Mouse (Mus musculus) megakaryocyte progenitor cell, adult 5-6 weeks (primary cell): ENCODE measurements around the gene Rbm8a. TPM values are rescaled to one million over a fixed set of nuclear protein-coding genes. Genes with fewer than 3 reads are reported as not detected.
A peak's percentile ranks its signal among the peaks of the same experiment; 100 is the strongest.

Source experiments
- ATAC-seq: replicated peaks from 2 replicates; pipeline ENCODE4 v1.8.0; 2016; ENCODE audit warnings: mild to moderate bottlenecking, moderate TSS enrichment, inconsistent platforms; ENCODE audit not compliant: poor library complexity
- total RNA-seq, 2 experiments: library from RNA; stranded (forward) in 1 of 2; stranded (reverse) in 1 of 2; fragments of 157-497, 149-512 nt in 1 of 2; fragments of 200-1000 nt in 1 of 2; gene quantifications; 2 replicates each; pipeline versions ENCODE4 v1.2.3 to v1.2.4; 2015 to 2017

Gene Rbm8a
- total RNA-seq, 2 experiments from 2014 or later = 64.5 to 119 TPM

DNA sequence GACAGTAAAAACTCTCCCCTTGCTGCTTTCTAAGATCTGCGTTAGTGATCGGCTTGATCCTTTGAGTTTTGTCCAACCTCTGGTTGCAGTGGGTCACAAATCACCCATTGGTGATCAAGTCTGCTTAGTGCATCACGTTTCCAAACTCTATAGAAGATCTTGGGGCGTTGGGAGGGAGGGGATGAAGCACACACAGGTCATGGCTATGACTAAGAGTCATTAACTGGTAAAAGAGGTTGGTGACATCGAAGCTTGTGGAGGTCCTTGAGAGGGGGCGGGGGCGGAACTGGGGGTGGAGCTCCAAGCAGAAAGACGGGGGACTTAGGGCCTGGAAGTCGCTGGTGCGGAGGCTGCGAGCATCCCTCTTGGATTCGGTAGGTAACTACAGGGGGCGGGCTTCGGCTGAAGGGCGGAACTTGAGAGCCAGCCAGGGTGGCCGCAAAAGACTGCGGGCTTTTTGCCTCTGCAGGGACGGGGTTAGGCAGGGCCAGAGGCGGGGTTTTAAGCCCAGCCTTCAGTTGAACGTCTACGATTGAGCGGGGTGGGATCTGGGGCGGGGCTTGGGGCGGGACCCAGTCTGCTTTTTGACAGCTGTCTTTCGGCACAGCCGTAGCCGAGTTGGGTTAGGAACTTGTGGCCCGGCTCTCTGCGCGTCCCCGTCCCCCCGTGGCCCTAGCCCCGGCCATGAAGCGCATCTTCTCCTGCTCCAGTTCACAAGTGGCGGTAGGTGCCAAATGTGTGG, 40.2 kb downstream of the Rbm8a start, which contains the start of gene Ankrd35:
Ankrd35 (plus strand) TSS at position 405 of the 742 bp plus-strand sequence.
- peak; percentile 96 for ATAC-seq

DNA sequence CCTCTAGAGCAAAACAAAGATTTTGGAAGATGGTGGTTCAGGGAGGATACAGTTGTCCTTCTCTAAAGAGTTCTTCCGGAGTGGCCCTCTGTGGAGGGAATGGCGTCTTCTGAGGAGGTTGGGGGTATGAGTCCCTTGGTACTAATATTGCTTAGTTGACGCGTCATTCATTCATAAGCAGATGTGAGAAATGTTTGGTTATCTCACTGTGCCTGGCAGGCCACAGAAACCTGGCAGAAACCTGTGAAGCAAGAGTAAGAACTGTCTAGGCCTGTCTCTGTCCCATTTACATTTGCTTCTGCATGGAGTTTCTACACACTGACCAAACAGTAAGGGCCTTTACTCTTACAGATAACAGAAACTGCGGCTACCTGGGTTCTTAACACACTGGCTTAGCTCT, 41.8 kb downstream of the Rbm8a start:
- no peak for ATAC-seq

- no peak for ATAC-seq
These were observed 43.8 kb downstream of the Rbm8a start for GRCm38 (mm10) chr3:96673514-96673913.

DNA sequence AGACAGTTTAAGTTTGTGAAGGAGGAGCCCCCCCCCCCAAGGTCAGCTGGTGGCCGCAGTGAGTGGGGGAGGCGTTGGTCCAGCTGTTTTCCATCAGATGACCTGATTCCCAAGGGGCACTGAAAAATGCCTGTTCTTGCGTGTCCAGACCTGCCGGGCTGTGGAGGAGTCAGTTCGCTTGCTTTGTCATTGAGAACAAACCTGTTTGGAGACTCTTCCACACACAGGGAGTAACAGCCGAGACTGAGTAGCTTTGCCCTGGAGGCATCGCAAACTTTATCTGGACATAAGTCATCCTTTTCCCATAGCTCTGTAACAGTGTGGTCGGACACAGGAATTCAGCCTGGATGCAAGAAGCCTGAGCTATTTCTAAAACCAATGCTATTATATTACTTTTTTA, 44.7 kb downstream of the Rbm8a start:
- ATAC-seq = no peak

GRCm38 (mm10) chr3:96675171-96675570, 45.4 kb downstream of the Rbm8a start:
- ATAC-seq = peak; percentile 54; the same call in 1 of the 2 replicates

DNA sequence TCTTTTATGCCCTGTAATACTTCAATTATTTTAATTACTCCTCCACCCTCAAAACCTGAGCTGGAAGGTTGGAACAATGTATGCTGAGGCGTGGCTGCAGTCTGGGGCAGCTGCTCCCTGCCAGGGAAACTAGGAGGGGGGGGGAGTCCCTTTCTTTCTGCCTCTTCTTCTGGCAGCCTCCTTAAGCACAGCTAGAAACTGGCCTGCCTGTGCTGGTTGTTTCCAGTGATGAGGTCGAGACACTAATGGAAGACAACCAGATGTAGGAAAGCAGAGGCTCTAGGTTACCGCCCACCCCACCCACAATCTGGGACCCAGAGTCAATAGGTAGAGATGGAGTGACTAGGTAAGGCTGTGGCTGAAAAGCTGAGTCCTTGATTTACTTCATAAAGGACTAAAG, 46.0 kb downstream of the Rbm8a start:
- no peak for ATAC-seq

DNA sequence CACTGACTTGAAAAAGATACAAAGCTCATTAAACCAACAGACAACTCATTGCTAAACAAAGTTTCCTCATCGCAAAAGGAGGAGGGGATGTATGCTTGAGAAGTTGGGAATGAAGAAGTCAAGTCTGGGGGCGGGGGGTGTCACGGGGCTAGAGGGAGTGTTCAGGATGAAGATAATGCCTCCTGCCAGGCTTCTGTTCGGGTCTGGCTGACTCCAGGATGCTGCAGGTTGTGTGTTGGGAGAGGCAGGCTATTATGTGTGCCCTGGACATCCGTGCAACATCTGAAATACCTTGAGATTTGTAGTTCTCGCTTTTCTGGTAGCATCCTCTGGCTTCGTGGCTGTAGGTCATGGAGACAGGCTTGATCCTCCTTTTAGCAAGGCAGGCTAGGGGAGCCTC, 48.7 kb downstream of the Rbm8a start:
- ATAC-seq = no peak

DNA sequence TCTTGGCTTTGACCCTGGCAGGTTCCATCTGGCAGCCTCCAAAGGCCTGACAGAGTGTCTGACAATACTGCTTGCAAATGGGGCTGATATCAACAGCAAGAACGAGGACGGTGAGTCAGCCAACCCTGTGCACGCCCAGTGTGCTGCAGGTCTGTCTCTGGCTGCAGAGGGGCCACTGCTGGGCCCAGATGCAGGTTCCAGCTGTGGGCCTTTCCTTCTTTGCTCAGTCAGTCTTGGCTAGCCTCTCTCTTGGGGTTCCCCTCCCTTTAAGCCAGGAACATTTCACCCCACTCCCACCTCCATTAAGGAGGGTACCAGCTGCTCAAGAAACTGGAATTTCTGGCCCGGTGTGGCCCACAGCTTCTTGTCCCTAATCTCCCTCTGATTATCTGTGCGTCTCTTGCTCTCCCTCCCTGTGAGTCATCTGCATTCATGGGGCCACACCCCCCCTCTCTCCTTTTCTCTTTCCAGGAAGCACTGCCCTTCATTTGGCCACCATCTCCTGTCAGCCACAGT, 49.5 kb downstream of the Rbm8a start:
- peak; percentile 45; the same call in 1 of the 2 replicates for ATAC-seq

DNA sequence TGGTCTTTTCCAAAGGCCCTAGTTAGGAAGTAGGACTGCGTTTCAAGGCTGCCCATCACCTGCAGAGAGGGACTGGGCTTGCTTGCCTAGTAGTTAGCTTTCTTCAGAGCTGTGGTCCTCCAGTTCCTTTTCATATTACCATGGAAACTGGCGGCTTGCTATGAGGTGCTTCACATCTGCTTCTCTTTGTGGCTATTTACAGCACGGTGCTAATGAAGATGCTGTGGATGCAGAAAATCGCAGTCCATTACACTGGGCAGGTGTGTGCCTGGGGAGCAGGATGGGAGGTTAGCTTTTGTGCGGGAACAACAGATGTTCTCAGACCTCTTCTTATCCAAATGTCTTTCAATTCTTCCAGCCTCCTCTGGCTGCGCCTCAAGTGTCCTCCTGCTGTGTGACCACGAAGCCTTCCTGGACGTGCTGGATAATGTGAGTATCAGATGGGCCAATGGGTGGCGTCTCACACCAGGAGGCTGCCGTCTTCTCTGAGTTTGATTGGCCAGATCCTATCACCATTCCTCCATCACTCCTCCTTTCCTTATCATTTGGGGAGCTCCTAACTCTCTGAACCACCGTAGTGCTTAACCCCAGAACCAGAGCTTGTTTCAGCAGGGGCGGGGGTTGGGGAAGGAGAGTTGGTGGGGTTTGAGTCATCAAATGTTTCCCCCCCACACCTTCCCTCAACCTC, 50.7 kb downstream of the Rbm8a start:
- ATAC-seq = peak; percentile 36; the same call in 1 of the 2 replicates

Other genes starting within 250 kb of the Rbm8a start
- not detected in 2 replicates for gene BC107364, start 177.6 kb upstream of the Rbm8a start, total RNA-seq (2015)
- gene BC107364, start 177.6 kb upstream of the Rbm8a start, total RNA-seq (2017) = not detected in 2 replicates
- not detected in 2 replicates for gene Hfe2, start 104.8 kb upstream of the Rbm8a start, total RNA-seq (2015)
- gene Hfe2, start 104.8 kb upstream of the Rbm8a start, total RNA-seq (2017) = not detected in 2 replicates
- gene Txnip, start 72.0 kb upstream of the Rbm8a start, total RNA-seq (2015) = 103 and 139 TPM in 2 replicates
- gene Txnip, start 72.0 kb upstream of the Rbm8a start, total RNA-seq (2017) = 94.6 and 128 TPM in 2 replicates
- gene Gm16253, start 52.9 kb upstream of the Rbm8a start, total RNA-seq (2015) = not detected in 2 replicates
- gene Gm16253, start 52.9 kb upstream of the Rbm8a start, total RNA-seq (2017) = not detected in 2 replicates
- 27.0 and 30.4 TPM in 2 replicates for gene Polr3gl, start 35.8 kb upstream of the Rbm8a start, total RNA-seq (2015)
- 50.7 and 59.5 TPM in 2 replicates for gene Polr3gl, start 35.8 kb upstream of the Rbm8a start, total RNA-seq (2017)
- not detected in 2 replicates for gene Ankrd34a, start 33.3 kb upstream of the Rbm8a start, total RNA-seq (2015)
- not detected in 2 replicates for gene Ankrd34a, start 33.3 kb upstream of the Rbm8a start, total RNA-seq (2017)
- gene Lix1l, start 28.8 kb upstream of the Rbm8a start, total RNA-seq (2015) = 0.89 and 3.0 TPM in 2 replicates
- 0.83 and 2.3 TPM in 2 replicates for gene Lix1l, start 28.8 kb upstream of the Rbm8a start, total RNA-seq (2017)
- gene Pex11b, start 5.4 kb downstream of the Rbm8a start, total RNA-seq (2015) = 26.4 and 30.8 TPM in 2 replicates
- gene Pex11b, start 5.4 kb downstream of the Rbm8a start, total RNA-seq (2017) = 17.5 and 18.9 TPM in 2 replicates
- 0.10 TPM in 1 of 2 replicates, not detected in the other for gene Gm42957, start 5.5 kb downstream of the Rbm8a start, total RNA-seq (2015)
- not detected in 2 replicates for gene Gm42957, start 5.5 kb downstream of the Rbm8a start, total RNA-seq (2017)
- gene Itga10, start 15.7 kb downstream of the Rbm8a start, total RNA-seq (2015) = 0.79 and 1.2 TPM in 2 replicates
- gene Itga10, start 15.7 kb downstream of the Rbm8a start, total RNA-seq (2017) = 0.07 TPM in 1 of 2 replicates, not detected in the other
- not detected in 2 replicates for gene Ankrd35, start 40.2 kb downstream of the Rbm8a start, total RNA-seq (2015)
- not detected in 2 replicates for gene Ankrd35, start 40.2 kb downstream of the Rbm8a start, total RNA-seq (2017)
- 4.0 and 8.1 TPM in 2 replicates for gene Pias3, start 66.5 kb downstream of the Rbm8a start, total RNA-seq (2015)
- 2.6 and 6.7 TPM in 2 replicates for gene Pias3, start 66.5 kb downstream of the Rbm8a start, total RNA-seq (2017)
- gene Nudt17, start 78.6 kb downstream of the Rbm8a start, total RNA-seq (2015) = 0.59 TPM in 1 of 2 replicates, not detected in the other
- not detected in 2 replicates for gene Nudt17, start 78.6 kb downstream of the Rbm8a start, total RNA-seq (2017)
- 31.2 and 35.2 TPM in 2 replicates for gene Polr3c, start 97.7 kb downstream of the Rbm8a start, total RNA-seq (2015)
- gene Polr3c, start 97.7 kb downstream of the Rbm8a start, total RNA-seq (2017) = 19.8 and 27.7 TPM in 2 replicates
- 71.4 and 76.5 TPM in 2 replicates for gene Rnf115, start 97.7 kb downstream of the Rbm8a start, total RNA-seq (2015)
- 70.7 and 81.6 TPM in 2 replicates for gene Rnf115, start 97.7 kb downstream of the Rbm8a start, total RNA-seq (2017)
- gene Pdzk1, start 199.4 kb downstream of the Rbm8a start, total RNA-seq (2015) = not detected in 2 replicates
- not detected in 2 replicates for gene Pdzk1, start 199.4 kb downstream of the Rbm8a start, total RNA-seq (2017)
- 0.98 and 2.1 TPM in 2 replicates for gene Cd160, start 199.4 kb downstream of the Rbm8a start, total RNA-seq (2015)
- 0.57 TPM in 1 of 2 replicates, not detected in the other for gene Cd160, start 199.4 kb downstream of the Rbm8a start, total RNA-seq (2017)